In genomic region chr5:115712487-115712886, GRCm38 (mm10) we compare ENCODE assay signal across 20 mouse cellular contexts.
"Had no signal": no experiment of that assay in that cellular context is flagged by ENCODE, and none has a peak within 500 bp of the region (broad histone marks: within the 10 kb centered on the region; RNA-seq: fewer than 3 reads in every experiment).

No protein-coding gene starts in this region.

- H3K27ac ChIP-seq: kidney, postnatal 0 days; layer of hippocampus, adult 2 months; limb, embryonic 10.5 days; limb, embryonic 13.5 days; liver, embryonic 12.5 days; liver, embryonic 15.5 days; lung, embryonic 15.5 days had no signal

- H3K4me2 ChIP-seq: limb, embryonic 13.5 days; liver, embryonic 12.5 days; liver, embryonic 15.5 days; lung, embryonic 15.5 days; midbrain, embryonic 11.5 days had no signal

- ATAC-seq: intestine, postnatal 0 days; liver, embryonic 12.5 days; midbrain, embryonic 16.5 days had no signal

- H3K9me3 ChIP-seq: limb, embryonic 10.5 days; limb, embryonic 13.5 days; liver, embryonic 12.5 days; liver, embryonic 15.5 days; lung, embryonic 15.5 days had no signal

- H3K9ac ChIP-seq: limb, embryonic 13.5 days; liver, embryonic 12.5 days; liver, embryonic 15.5 days; lung, embryonic 15.5 days had no signal

- DNase-seq: kidney, adult 2 months; kidney, postnatal 25 days; layer of hippocampus, adult 9-11 months; liver; lung, adult 18-20 months; lung, postnatal 10 days; lung, postnatal 36 days; right cerebral cortex, postnatal 14 days; right cerebral cortex, postnatal 4 days had no signal

- H3K4me1 ChIP-seq: limb, embryonic 10.5 days; limb, embryonic 13.5 days; liver, embryonic 12.5 days; liver, embryonic 15.5 days; lung, embryonic 15.5 days had no signal

- H3K36me3 ChIP-seq: limb, embryonic 10.5 days; limb, embryonic 13.5 days; liver, embryonic 12.5 days; liver, embryonic 15.5 days; lung, embryonic 15.5 days had no signal

- H3K4me3 ChIP-seq: layer of hippocampus, adult 2 months; limb, embryonic 10.5 days; limb, embryonic 13.5 days; liver, embryonic 12.5 days; liver, embryonic 15.5 days; lung, embryonic 15.5 days; megakaryocyte, embryonic 14.5 days had no signal

- H3K27me3 ChIP-seq: limb, embryonic 13.5 days; liver, embryonic 15.5 days; lung, embryonic 15.5 days had no signal
